Mouse (Mus musculus) kidney, embryonic 14.5 days (tissue): Measurements from ENCODE around the gene Cadm1. TPM values are rescaled to one million over a fixed set of nuclear protein-coding genes. Genes with fewer than 3 reads are reported as not detected.

Experiments used
- ATAC-seq: fragments of 200-750 bp; cut with Nextera tagmentation; 2 replicates; pipeline ENCODE4 v1.8.0; 2017; ENCODE audit warnings: moderate number of reproducible peaks, mild to moderate bottlenecking, moderate TSS enrichment, moderate library complexity; ENCODE audit not compliant: low FRiP score, low TSS enrichment
- H3K27ac ChIP-seq: fragments of 300-500 bp; sonication (generic); 2 replicates; pipeline ENCODE4 v1.5.1; 2014; ENCODE audit warnings: low read depth, mild to moderate bottlenecking, low read length, moderate library complexity, mixed read lengths
- H3K27me3 ChIP-seq: fragments of 300-500 bp; sonication (generic); 2 replicates; pipeline ENCODE4 v1.6.1; 2014; ENCODE audit warnings: mild to moderate bottlenecking, low read length; ENCODE audit not compliant: control insufficient read depth, insufficient read depth
- H3K36me3 ChIP-seq: fragments of 300-500 bp; sonication (generic); 2 replicates; pipeline ENCODE4 v1.6.1; 2014; ENCODE audit warnings: low read length, mixed read lengths; ENCODE audit not compliant: control insufficient read depth, insufficient read depth
- H3K4me1 ChIP-seq: fragments of 300-500 bp; sonication (generic); 2 replicates; pipeline ENCODE4 v1.6.1; 2014; ENCODE audit warnings: low read length, mixed read lengths; ENCODE audit not compliant: control insufficient read depth, insufficient read depth
- H3K4me2 ChIP-seq: fragments of 300-500 bp; sonication (generic); replicated peaks from 2 replicates; pipeline ENCODE4 v1.6.1; 2014; ENCODE audit warnings: low read depth, mild to moderate bottlenecking, low read length
- H3K4me3 ChIP-seq: fragments of 300-500 bp; sonication (generic); 2 replicates; pipeline ENCODE4 v1.5.1; 2014; ENCODE audit warnings: mild to moderate bottlenecking, low read length
- H3K9ac ChIP-seq: fragments of 300-500 bp; sonication (generic); 2 replicates; pipeline ENCODE4 v1.6.1; 2014; ENCODE audit warnings: low read depth, mild to moderate bottlenecking, low read length, moderate library complexity
- H3K9me3 ChIP-seq: fragments of 300-500 bp; sonication (generic); 2 replicates; pipeline ENCODE4 v1.6.1; 2016; ENCODE audit warnings: low read length; ENCODE audit not compliant: control insufficient read depth
- WGBS: fragments of 180-500 bp; shearing (Covaris S2); extraction: QIAGEN DNeasy Blood & Tissue Kit; methylation state at CpG from one replicate; pipeline ENCODE4 v1.1.7; 2014; 5-methylcytosine and 5-hydroxymethylcytosine counted together
- polyA plus RNA-seq: library from polyadenylated mRNA; unstranded; fragments of >200 nt; fragmentation: Nextera tagmentation; extraction: Ambion mirVana; gene quantifications from 2 replicates; pipeline ENCODE4 v1.2.1, GENCODE M21; 2014

The Cadm1 gene
- polyA plus RNA-seq, 1 experiment from 2014 or later, result 92.1 TPM

GRCm38 (mm10) chr9:47692911-47693310 is 162.9 kb downstream of the Cadm1 start:
- Histone ChIP-seq H3K27me3 (no peaks in the 10 kb centered on the region), H3K9me3 (no peaks in the 10 kb centered on the region), H3K4me2 (no peak overlapping the region), H3K9ac (no peak overlapping the region), H3K4me1 (no peaks in the 10 kb centered on the region), H3K27ac (no peak overlapping the region), H3K36me3 (no peaks in the 10 kb centered on the region), H3K4me3 (no peak overlapping the region)
- WGBS, result 84% methylated on average over 13 of the region's 13 CpGs
- ATAC-seq, result no peak

GRCm38 (mm10) chr9:47699026-47699425 is 169.1 kb downstream of the Cadm1 start:
- H3K36me3 ChIP-seq, result no peaks in the 10 kb centered on the region

GRCm38 (mm10) chr9:47700021-47700420 is 170.0 kb downstream of the Cadm1 start:
- no peak overlapping the region for H3K9ac ChIP-seq
- no peak for ATAC-seq
- WGBS, result 97% methylated on average over 5 of the region's 5 CpGs
- no peak overlapping the region for H3K27ac ChIP-seq
- H3K4me3 ChIP-seq, result no peak overlapping the region
- no peaks in the 10 kb centered on the region for H3K4me1 ChIP-seq
- H3K36me3 ChIP-seq, result no peaks in the 10 kb centered on the region
- no peak overlapping the region for H3K4me2 ChIP-seq
- H3K9me3 ChIP-seq, result no peaks in the 10 kb centered on the region
- H3K27me3 ChIP-seq, result no peaks in the 10 kb centered on the region

More at GRCm38 (mm10) chr9:47699026-47699425, 169.1 kb downstream of the Cadm1 start:
- ATAC-seq, result no peak
- Histone ChIP-seq H3K4me3 (no peak overlapping the region), H3K27ac (no peak overlapping the region), H3K4me2 (no peak overlapping the region), H3K27me3 (no peaks in the 10 kb centered on the region), H3K4me1 (no peaks in the 10 kb centered on the region), H3K9me3 (no peaks in the 10 kb centered on the region), H3K9ac (no peak overlapping the region)
- WGBS, result 60% methylated on average over 3 of the region's 3 CpGs

GRCm38 (mm10) chr9:47703026-47703876 is 173.3 kb downstream of the Cadm1 start:
- H3K27ac ChIP-seq, result no peak overlapping the region
- 91% methylated on average over 19 of the region's 19 CpGs for WGBS
- H3K9me3 ChIP-seq, result no peaks in the 10 kb centered on the region
- no peak overlapping the region for H3K9ac ChIP-seq
- no peaks in the 10 kb centered on the region for H3K27me3 ChIP-seq
- H3K4me2 ChIP-seq, result no peak overlapping the region
- no peak overlapping the region for H3K4me3 ChIP-seq
- H3K4me1 ChIP-seq, result no peaks in the 10 kb centered on the region
- no peak for ATAC-seq
- no peaks in the 10 kb centered on the region for H3K36me3 ChIP-seq

- H3K36me3 ChIP-seq, result no peaks in the 10 kb centered on the region
- H3K9me3 ChIP-seq, result no peaks in the 10 kb centered on the region
- no peak for ATAC-seq
- H3K4me1 ChIP-seq, result no peaks in the 10 kb centered on the region
- H3K4me3 ChIP-seq, result no peak overlapping the region
- no peak overlapping the region for H3K27ac ChIP-seq
- 87% methylated on average over 9 of the region's 9 CpGs for WGBS
- no peaks in the 10 kb centered on the region for H3K27me3 ChIP-seq
- H3K4me2 ChIP-seq, result no peak overlapping the region
- H3K9ac ChIP-seq, result no peak overlapping the region
Measured at GRCm38 (mm10) chr9:47706341-47706740, 176.4 kb downstream of the Cadm1 start.

- H3K9me3 ChIP-seq, result no peaks in the 10 kb centered on the region
- no peak for ATAC-seq
- WGBS, result 85% methylated on average over 6 of the region's 6 CpGs
- H3K27me3 ChIP-seq, result no peaks in the 10 kb centered on the region
- H3K36me3 ChIP-seq, result no peaks in the 10 kb centered on the region
- H3K27ac ChIP-seq, result no peak overlapping the region
- no peaks in the 10 kb centered on the region for H3K4me1 ChIP-seq
- H3K9ac ChIP-seq, result no peak overlapping the region
- no peak overlapping the region for H3K4me3 ChIP-seq
- H3K4me2 ChIP-seq, result no peak overlapping the region
Measured at GRCm38 (mm10) chr9:47707326-47707725, 177.4 kb downstream of the Cadm1 start.

DNA sequence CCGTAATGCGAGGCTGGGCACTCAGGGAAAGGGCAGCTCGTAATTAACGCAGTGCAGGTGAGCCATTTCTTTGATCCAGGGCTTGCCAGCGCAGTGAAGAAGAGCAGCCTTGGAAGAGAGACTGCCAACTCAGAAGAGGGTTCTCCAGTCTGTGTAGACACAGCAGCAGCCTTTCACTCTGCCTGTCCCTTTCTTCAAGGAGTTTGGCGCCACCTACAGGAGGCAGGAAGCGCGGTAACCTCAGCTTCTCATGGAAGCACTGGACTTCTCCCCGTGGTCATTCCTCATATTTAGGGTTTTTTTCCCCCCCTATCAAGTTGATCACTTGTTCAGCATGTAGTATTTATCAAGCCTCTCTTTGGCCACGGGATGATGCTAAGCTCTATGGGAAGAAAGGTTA is 178.3 kb downstream of the Cadm1 start:
- H3K4me2 ChIP-seq, result no peak overlapping the region
- no peak overlapping the region for H3K9ac ChIP-seq
- no peak; the same call in 1 of the 2 replicates for ATAC-seq
- WGBS, result 17% methylated on average over 10 of the region's 10 CpGs
- H3K36me3 ChIP-seq, result no peaks in the 10 kb centered on the region
- no peak overlapping the region for H3K4me3 ChIP-seq
- no peak overlapping the region for H3K27ac ChIP-seq
- H3K9me3 ChIP-seq, result no peaks in the 10 kb centered on the region
- no peaks in the 10 kb centered on the region for H3K27me3 ChIP-seq
- no peaks in the 10 kb centered on the region for H3K4me1 ChIP-seq

GRCm38 (mm10) chr9:47710946-47711345 is 181.0 kb downstream of the Cadm1 start:
- WGBS, result 82% methylated on average over 8 of the region's 8 CpGs
- Histone ChIP-seq H3K9ac (no peak overlapping the region), H3K27ac (no peak overlapping the region), H3K27me3 (no peaks in the 10 kb centered on the region), H3K4me2 (no peak overlapping the region), H3K36me3 (no peaks in the 10 kb centered on the region), H3K9me3 (no peaks in the 10 kb centered on the region), H3K4me3 (no peak overlapping the region), H3K4me1 (no peaks in the 10 kb centered on the region)
- ATAC-seq, result no peak

GRCm38 (mm10) chr9:47714541-47714940 is 184.6 kb downstream of the Cadm1 start:
- Histone ChIP-seq H3K27me3 (no peaks in the 10 kb centered on the region), H3K27ac (no peak overlapping the region), H3K9ac (no peak overlapping the region), H3K4me3 (no peak overlapping the region), H3K4me2 (no peak overlapping the region), H3K9me3 (no peaks in the 10 kb centered on the region), H3K36me3 (no peaks in the 10 kb centered on the region), H3K4me1 (no peaks in the 10 kb centered on the region)
- no peak for ATAC-seq
- 27% methylated on average over 2 of the region's 2 CpGs for WGBS
